ENCODE assay signal across 8 mouse cellular contexts in genomic region chr3:116512151-116512903, GRCm38 (mm10). TPM values are rescaled to one million over a fixed set of nuclear protein-coding genes. Genes with fewer than 3 reads are reported as not detected.
A peak's percentile ranks its signal among the peaks of the same experiment; 100 is the strongest.
DNase-seq lines count a peak whose midpoint lies in the region; ATAC-seq and TF ChIP-seq lines count a peak whose summit lies in the region.

No protein-coding gene starts in this region.

- TF ChIP-seq EP300 in CH12.LX (IDR thresholded peaks at IDR 0.05; ENCODE audit: low read length) = 0 out of 2 replicates have a peak, but pooled peaks have one; percentile 20

- no peak overlapping the region for H3K9ac ChIP-seq in heart, embryonic 11.5 days (ENCODE audit: low read depth, low read length)
- H3K9ac ChIP-seq in CH12.LX (ENCODE audit: insufficient read depth, low read depth) = no peak overlapping the region
- no peak overlapping the region for H3K9ac ChIP-seq in hindbrain, embryonic 11.5 days (ENCODE audit: low read depth, low read length)
- H3K9ac ChIP-seq in liver, embryonic 11.5 days (ENCODE audit: low read depth, low read length) = no peak overlapping the region
- H3K9ac ChIP-seq in neural tube, embryonic 13.5 days = peak overlapping the region; percentile 78; the same call in 1 of the 2 replicates

- 39% methylated on average over 12 of the region's 12 CpGs for WGBS in heart, embryonic 11.5 days (ENCODE audit: insufficient replicate concordance)
- WGBS in hindbrain, embryonic 11.5 days = 46% methylated on average over 12 of the region's 12 CpGs
- 41% methylated on average over 12 of the region's 12 CpGs for WGBS in liver, embryonic 11.5 days
- 46% methylated on average over 12 of the region's 12 CpGs for WGBS in neural tube, embryonic 13.5 days

- no peak overlapping the region for H3K27ac ChIP-seq in heart, embryonic 11.5 days (ENCODE audit: low read depth, low read length)
- no peak overlapping the region for H3K27ac ChIP-seq in CH12.LX (ENCODE audit: insufficient read depth, low read depth)
- no peak overlapping the region for H3K27ac ChIP-seq in hindbrain, embryonic 11.5 days (ENCODE audit: low read depth, low read length)
- H3K27ac ChIP-seq in liver, embryonic 11.5 days (ENCODE audit: low read depth, low read length) = no peak overlapping the region
- no peak overlapping the region for H3K27ac ChIP-seq in neural tube, embryonic 13.5 days (replicated peaks)

- H3K4me1 ChIP-seq in heart, embryonic 11.5 days (ENCODE audit: control insufficient read depth, insufficient read depth, low read length) = peaks cover 6% of the 10 kb centered on the region; the same call in 1 of the 2 replicates
- H3K4me1 ChIP-seq in CH12.LX (ENCODE audit: control insufficient read depth in 1 of 2, insufficient read depth in 2 of 2) = peaks cover 13 to 35% of the 10 kb centered on the region in 2 experiments
- no peaks in the 10 kb centered on the region for H3K4me1 ChIP-seq in hindbrain, embryonic 11.5 days (replicated peaks; ENCODE audit: control insufficient read depth, insufficient read depth, low read length)
- peaks cover 13% of the 10 kb centered on the region; the same call in 1 of the 2 replicates for H3K4me1 ChIP-seq in liver, embryonic 11.5 days (replicated peaks; ENCODE audit: control insufficient read depth, insufficient read depth, low read length)
- H3K4me1 ChIP-seq in neural tube, embryonic 13.5 days (replicated peaks) = peaks cover 12% of the 10 kb centered on the region

- H3K36me3 ChIP-seq in heart, embryonic 11.5 days (ENCODE audit: control insufficient read depth, insufficient read depth, low read length) = no peaks in the 10 kb centered on the region
- peaks cover 3 to 16% of the 10 kb centered on the region in 2 experiments for H3K36me3 ChIP-seq in CH12.LX (replicated peaks in 1 of 2; ENCODE audit: control insufficient read depth in 1 of 2, insufficient read depth in 1 of 2, low read length in 1 of 2)
- no peaks in the 10 kb centered on the region for H3K36me3 ChIP-seq in hindbrain, embryonic 11.5 days (ENCODE audit: control insufficient read depth, insufficient read depth, low read length)
- no peaks in the 10 kb centered on the region for H3K36me3 ChIP-seq in liver, embryonic 11.5 days (ENCODE audit: control insufficient read depth, insufficient read depth, low read length)
- H3K36me3 ChIP-seq in neural tube, embryonic 13.5 days = peaks cover 6% of the 10 kb centered on the region; the same call in 1 of the 2 replicates

- no peaks in the 10 kb centered on the region for H3K27me3 ChIP-seq in heart, embryonic 11.5 days (ENCODE audit: control insufficient read depth, insufficient read depth, low read length)
- H3K27me3 ChIP-seq in CH12.LX (replicated peaks) = no peaks in the 10 kb centered on the region
- H3K27me3 ChIP-seq in hindbrain, embryonic 11.5 days (ENCODE audit: control insufficient read depth, insufficient read depth, low read length) = no peaks in the 10 kb centered on the region
- no peaks in the 10 kb centered on the region for H3K27me3 ChIP-seq in liver, embryonic 11.5 days (replicated peaks; ENCODE audit: control insufficient read depth, insufficient read depth, low read length)
- no peaks in the 10 kb centered on the region for H3K27me3 ChIP-seq in neural tube, embryonic 13.5 days

- H3K4me3 ChIP-seq in heart, embryonic 11.5 days (ENCODE audit: low read depth, low read length) = peak overlapping the region; percentile 58
- peak overlapping the region; percentile 39 to 70 (median 55) for H3K4me3 ChIP-seq in CH12.LX (replicated peaks in 1 of 3; ENCODE audit: low read depth in 2 of 3, low read length in 2 of 3, poor library complexity in 1 of 3)
- H3K4me3 ChIP-seq in hindbrain, embryonic 11.5 days (ENCODE audit: low read depth, low read length) = peak overlapping the region; percentile 50
- peak overlapping the region; percentile 67 for H3K4me3 ChIP-seq in liver, embryonic 11.5 days (ENCODE audit: low read depth, low read length)
- peak overlapping the region; percentile 65 for H3K4me3 ChIP-seq in neural tube, embryonic 13.5 days

- peak overlapping the region; percentile 60 for H3K4me2 ChIP-seq in heart, embryonic 11.5 days
- H3K4me2 ChIP-seq in CH12.LX (ENCODE audit: insufficient read depth, low read depth, poor library complexity, severe bottlenecking) = 0 out of 2 replicates have a peak overlapping the region, but pooled peaks have one; percentile 8
- peak overlapping the region; percentile 40 for H3K4me2 ChIP-seq in hindbrain, embryonic 11.5 days (replicated peaks; ENCODE audit: low read depth, low read length)
- H3K4me2 ChIP-seq in liver, embryonic 11.5 days = peak overlapping the region; percentile 71
- H3K4me2 ChIP-seq in neural tube, embryonic 13.5 days = peak overlapping the region; percentile 70

- H3K79me2 ChIP-seq in CH12.LX (replicated peaks; ENCODE audit: control insufficient read depth, extremely low read depth, insufficient read depth, poor library complexity, severe bottlenecking) = peaks cover 5% of the 10 kb centered on the region

- TF ChIP-seq POLR2A in CH12.LX (IDR thresholded peaks at IDR 0.05; ENCODE audit: low read depth, low read length) = no peak

- dilution Hi-C loops in CH12.LX (cut with MboI; ENCODE audit: extremely low pct_ligation_motif_present, extremely low pct_unique_long_range_greater_than_20kb, low sequenced_read_pairs) = no loop called here

- peak; percentile 25 to 62; a peak in 2 of 4 replicates for TF ChIP-seq CTCF in CH12.LX (conservative IDR thresholded peaks at IDR 0.05 in 1 of 2, IDR thresholded peaks at IDR 0.05 in 1 of 2; ENCODE audit: low read depth in 2 of 2, low read length in 2 of 2)

- DNase-seq in heart, adult 9 months (ENCODE audit: low spot score in 2 of 2) = no peak
- DNase-seq in CH12.LX (ENCODE audit: extremely low read depth) = peak; percentile 72
- peak; percentile 39 for DNase-seq in cerebellum, adult 8-10 months
- DNase-seq in hindbrain, embryonic 11.5 days (ENCODE audit: low spot score) = no peak
- DNase-seq in liver, embryonic 11.5 days (ENCODE audit: low spot score) = no peak
- DNase-seq in ovary, postnatal 14 days (ENCODE audit: low spot score) = no peak

- in situ Hi-C loops in CH12.LX (cut with MboI; ENCODE audit: low pct_ligation_motif_present, low pct_unique_long_range_greater_than_20kb, low sequenced_read_pairs) = loop anchor here (25.0 kb wide), 1 partner anchor 225 kb away; no protein-coding TSS in a partner anchor

- ATAC-seq in heart, embryonic 11.5 days (replicated peaks; ENCODE audit: insufficient number of reproducible peaks, low FRiP score, low TSS enrichment) = no peak
- ATAC-seq in hindbrain, embryonic 11.5 days (ENCODE audit: low FRiP score) = peak; percentile 49
- ATAC-seq in liver, embryonic 11.5 days (replicated peaks; ENCODE audit: low FRiP score) = no peak; the same call in 1 of the 2 replicates
- peak; percentile 26 for ATAC-seq in neural tube, embryonic 13.5 days (ENCODE audit: low read depth)

- H3K9me3 ChIP-seq in heart, embryonic 11.5 days (replicated peaks; ENCODE audit: control insufficient read depth, low read length) = no peaks in the 10 kb centered on the region
- no peaks in the 10 kb centered on the region for H3K9me3 ChIP-seq in CH12.LX (replicated peaks; ENCODE audit: low read length)
- H3K9me3 ChIP-seq in hindbrain, embryonic 11.5 days (ENCODE audit: control insufficient read depth, low read length) = no peaks in the 10 kb centered on the region
- no peaks in the 10 kb centered on the region for H3K9me3 ChIP-seq in liver, embryonic 11.5 days (ENCODE audit: control insufficient read depth, low read length)
- H3K9me3 ChIP-seq in neural tube, embryonic 13.5 days = no peaks in the 10 kb centered on the region

- peak; percentile 39 for TF ChIP-seq RAD21 in CH12.LX (IDR thresholded peaks at IDR 0.05; ENCODE audit: low read depth, low read length)

TF ChIP-seq in CH12.LX, 34 proteins besides CTCF, POLR2A, EP300 and RAD21:
- no peak for TF ChIP-seq MXI1 (IDR thresholded peaks at IDR 0.05; ENCODE audit: low read depth, low read length)
- TF ChIP-seq IRF4 (IDR thresholded peaks at IDR 0.05; ENCODE audit: low read depth, low read length) = 0 out of 2 replicates have a peak, but pooled peaks have one; percentile 8
- peak; percentile 45 for TF ChIP-seq SMC3 (IDR thresholded peaks at IDR 0.05; ENCODE audit: low read depth, low read length)

RNA-seq across cellular contexts. Expression of gene Dbt, which starts 0.5 kb away (rescaled TPM):
- 21.7 and 26.7 TPM in 2 replicates for polyA plus RNA-seq in heart, embryonic 11.5 days (2014; fragmentation: Nextera tagmentation; extraction: Ambion mirVana)
- 11.2 and 13.3 TPM in 2 replicates for total RNA-seq in CH12.LX (2012; rRNA removed)
- total RNA-seq in CH12.LX (2014; rRNA removed) = 20.4 and 24.9 TPM in 2 replicates
- 21.3 and 25.3 TPM in 2 replicates for polyA plus RNA-seq in CH12.LX (2012; ENCODE audit: insufficient read length, low read depth)
- 13.0 and 14.2 TPM in 2 replicates for polyA plus RNA-seq in hindbrain, embryonic 11.5 days (2014; fragmentation: Nextera tagmentation; extraction: Ambion mirVana)
- 17.3 and 17.8 TPM in 2 replicates for polyA plus RNA-seq in liver, embryonic 11.5 days (2014; fragmentation: Nextera tagmentation; extraction: Ambion mirVana)
- polyA plus RNA-seq in neural tube, embryonic 13.5 days (2015; fragmentation: Nextera tagmentation; extraction: Ambion mirVana) = 13.9 and 14.2 TPM in 2 replicates

RNA-seq across cellular contexts. Expression of gene Rtca, which starts 4.3 kb away (rescaled TPM):
- 68.6 and 71.2 TPM in 2 replicates for polyA plus RNA-seq in heart, embryonic 11.5 days (2014; fragmentation: Nextera tagmentation; extraction: Ambion mirVana)
- total RNA-seq in CH12.LX (2012; rRNA removed) (57.8 and 67.3 TPM in 2 replicates), CH12.LX (2014; rRNA removed) (72.7 and 80.1 TPM in 2 replicates)
- polyA plus RNA-seq in CH12.LX (2012; ENCODE audit: insufficient read length, low read depth) = 75.5 and 91.6 TPM in 2 replicates
- 123 and 132 TPM in 2 replicates for polyA plus RNA-seq in hindbrain, embryonic 11.5 days (2014; fragmentation: Nextera tagmentation; extraction: Ambion mirVana)
- 67.2 and 70.8 TPM in 2 replicates for polyA plus RNA-seq in liver, embryonic 11.5 days (2014; fragmentation: Nextera tagmentation; extraction: Ambion mirVana)
- 118 and 122 TPM in 2 replicates for polyA plus RNA-seq in neural tube, embryonic 13.5 days (2015; fragmentation: Nextera tagmentation; extraction: Ambion mirVana)

RNA-seq across cellular contexts. Expression of gene Lrrc39, which starts 50.4 kb away (rescaled TPM):
- 31.5 and 34.5 TPM in 2 replicates for polyA plus RNA-seq in heart, embryonic 11.5 days (2014; fragmentation: Nextera tagmentation; extraction: Ambion mirVana)
- total RNA-seq in CH12.LX (2012; rRNA removed) = 0.38 and 0.42 TPM in 2 replicates
- not detected in 2 replicates for total RNA-seq in CH12.LX (2014; rRNA removed)
- polyA plus RNA-seq in CH12.LX (2012; ENCODE audit: insufficient read length, low read depth) = 0.69 and 0.74 TPM in 2 replicates
- polyA plus RNA-seq in hindbrain, embryonic 11.5 days (2014; fragmentation: Nextera tagmentation; extraction: Ambion mirVana) = 0.66 and 0.67 TPM in 2 replicates
- 2.1 and 2.8 TPM in 2 replicates for polyA plus RNA-seq in liver, embryonic 11.5 days (2014; fragmentation: Nextera tagmentation; extraction: Ambion mirVana)
- polyA plus RNA-seq in neural tube, embryonic 13.5 days (2015; fragmentation: Nextera tagmentation; extraction: Ambion mirVana) = 0.17 and 0.39 TPM in 2 replicates

Comparison
In these comparisons a context has a peak if more than half of its experiments do, and no peak if none do; other contexts are left out.
1. ATAC-seq: peak in hindbrain, embryonic 11.5 days (single experiment) and neural tube, embryonic 13.5 days (single experiment); none in heart, embryonic 11.5 days (single experiment) and liver, embryonic 11.5 days (single experiment).
2. H3K4me2 ChIP-seq: peak in every context shown above with its lines; median percentile 71 in liver, embryonic 11.5 days; 70 in neural tube, embryonic 13.5 days; 60 in heart, embryonic 11.5 days; 40 in hindbrain, embryonic 11.5 days; 8 in CH12.LX.
3. DNase-seq: peak in CH12.LX (single experiment) and cerebellum, adult 8-10 months (single experiment); none in heart, adult 9 months (0 of 2), hindbrain, embryonic 11.5 days (single experiment), liver, embryonic 11.5 days (single experiment) and ovary, postnatal 14 days (single experiment).
4. Peak in every context shown above with its lines, with median percentiles within 50 percentile points of each other: H3K4me3 ChIP-seq.